In the genomic region with DNA sequence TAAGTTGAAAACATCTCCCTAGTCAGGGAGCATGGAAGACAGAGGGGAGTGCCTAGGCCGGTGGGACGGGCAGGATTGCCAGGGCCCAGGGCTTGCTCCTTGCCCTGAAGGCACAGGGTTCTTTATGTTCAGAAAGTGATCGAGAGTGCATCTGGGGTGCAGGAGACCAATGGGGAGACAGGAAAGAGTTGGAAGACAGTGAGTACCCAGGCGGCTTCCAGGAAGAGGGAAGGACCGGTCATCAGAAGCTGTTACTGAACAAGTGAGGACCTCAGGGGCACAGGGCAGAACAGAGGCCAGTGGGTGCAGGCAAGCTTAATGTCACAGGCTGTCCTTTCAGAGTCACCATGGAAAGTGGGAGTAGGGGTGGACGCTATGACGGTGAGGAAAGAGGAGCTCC, we compare ENCODE assay signal across 25 mouse cellular contexts. TPM values are rescaled to one million over a fixed set of nuclear protein-coding genes. Genes with fewer than 3 reads are reported as not detected.
DNase-seq lines count a peak whose midpoint lies in the region; ATAC-seq and TF ChIP-seq lines count a peak whose summit lies in the region.
"Had no signal": no experiment of that assay in that cellular context is flagged by ENCODE, and none has a peak within 500 bp of the region (broad histone marks: within the 10 kb centered on the region; RNA-seq: fewer than 3 reads in every experiment).

No protein-coding gene starts in this region.

- H3K4me3 ChIP-seq in lung, embryonic 14.5 days (ENCODE audit: low read depth, low read length) = no peak overlapping the region
- H3K4me3 ChIP-seq in neural tube, embryonic 13.5 days = no peak overlapping the region
- no peak overlapping the region for H3K4me3 ChIP-seq in liver, postnatal 0 days (ENCODE audit: low read depth, low read length)
- H3K4me3 ChIP-seq: embryonic facial prominence, embryonic 13.5 days; erythroblast, embryonic 14.5 days; forebrain, embryonic 12.5 days; heart, adult 2 months; hindbrain, embryonic 13.5 days; limb, embryonic 13.5 days had no signal

- 0 out of 2 replicates have a peak overlapping the region, but pooled peaks have one; percentile 6 for H3K27ac ChIP-seq in lung, embryonic 14.5 days (ENCODE audit: low read depth)
- H3K27ac ChIP-seq in neural tube, embryonic 13.5 days (replicated peaks) = no peak overlapping the region
- peak overlapping the region; percentile 90 for H3K27ac ChIP-seq in liver, postnatal 0 days (ENCODE audit: low read depth)
- H3K27ac ChIP-seq: embryonic facial prominence, embryonic 13.5 days; forebrain, embryonic 12.5 days; heart, adult 2 months; hindbrain, embryonic 13.5 days; limb, embryonic 13.5 days; macrophage had no signal

- TF ChIP-seq EP300 in liver, postnatal 0 days (IDR thresholded peaks at IDR 0.05; ENCODE audit: low read depth) = no peak

- no peaks in the 10 kb centered on the region for H3K9me3 ChIP-seq in lung, embryonic 14.5 days (ENCODE audit: low read depth, low read length)
- no peaks in the 10 kb centered on the region for H3K9me3 ChIP-seq in neural tube, embryonic 13.5 days
- H3K9me3 ChIP-seq in liver, postnatal 0 days (ENCODE audit: low read length) = no peaks in the 10 kb centered on the region
- H3K9me3 ChIP-seq: embryonic facial prominence, embryonic 13.5 days; forebrain, embryonic 12.5 days; hindbrain, embryonic 13.5 days; limb, embryonic 13.5 days had no signal

- H3K27me3 ChIP-seq in lung, embryonic 14.5 days (ENCODE audit: insufficient read depth, low read length) = no peaks in the 10 kb centered on the region
- no peaks in the 10 kb centered on the region for H3K27me3 ChIP-seq in neural tube, embryonic 13.5 days
- no peaks in the 10 kb centered on the region for H3K27me3 ChIP-seq in liver, postnatal 0 days (ENCODE audit: insufficient read depth, low read length)
- H3K27me3 ChIP-seq: embryonic facial prominence, embryonic 13.5 days; forebrain, embryonic 12.5 days; hindbrain, embryonic 13.5 days; limb, embryonic 13.5 days had no signal

- TF ChIP-seq CTCF in lung, embryonic 14.5 days (IDR thresholded peaks at IDR 0.05; ENCODE audit: low read depth) = no peak
- no peak for TF ChIP-seq CTCF in liver, postnatal 0 days (IDR thresholded peaks at IDR 0.05; ENCODE audit: low read depth)

- no peak for ATAC-seq in lung, embryonic 14.5 days (ENCODE audit: insufficient read depth)
- peak; percentile 38; the same call in 1 of the 2 replicates for ATAC-seq in neural tube, embryonic 13.5 days (ENCODE audit: low read depth)
- no peak for ATAC-seq in liver, postnatal 0 days
- ATAC-seq: inflammation-experienced regulatory T-cells, adult 6 months had no signal

- WGBS in lung, embryonic 14.5 days = 82% methylated on average over 7 of the region's 7 CpGs
- WGBS in neural tube, embryonic 13.5 days = 91% methylated on average over 7 of the region's 7 CpGs
- 78% methylated on average over 7 of the region's 7 CpGs for WGBS in liver, postnatal 0 days (ENCODE audit: insufficient replicate concordance)

- H3K4me1 ChIP-seq in lung, embryonic 14.5 days (ENCODE audit: insufficient read depth) = no peaks in the 10 kb centered on the region
- no peaks in the 10 kb centered on the region for H3K4me1 ChIP-seq in neural tube, embryonic 13.5 days (replicated peaks)
- peaks cover 12% of the 10 kb centered on the region for H3K4me1 ChIP-seq in liver, postnatal 0 days (ENCODE audit: insufficient read depth)
- H3K4me1 ChIP-seq: forebrain, embryonic 12.5 days; hindbrain, embryonic 13.5 days had no signal

- no peak overlapping the region for H3K4me2 ChIP-seq in lung, embryonic 14.5 days
- no peak overlapping the region for H3K4me2 ChIP-seq in neural tube, embryonic 13.5 days
- H3K4me2 ChIP-seq in liver, postnatal 0 days (ENCODE audit: low read depth, low read length) = no peak overlapping the region
- H3K4me2 ChIP-seq: embryonic facial prominence, embryonic 13.5 days; forebrain, embryonic 12.5 days; hindbrain, embryonic 13.5 days; limb, embryonic 13.5 days had no signal

- peak; percentile 42 for DNase-seq in kidney, adult 11 months
- DNase-seq in kidney, adult 8-10 months = no peak
- DNase-seq in lung, embryonic 14.5 days = no peak
- DNase-seq in lung, postnatal 4 days = no peak
- no peak for DNase-seq in neural tube, embryonic 10.5 days (ENCODE audit: extremely low spot score, low spot score)
- DNase-seq in liver, postnatal 0 days = no peak
- no peak for DNase-seq in adrenal gland, adult 2 months

- no peaks in the 10 kb centered on the region for H3K36me3 ChIP-seq in lung, embryonic 14.5 days (ENCODE audit: insufficient read depth)
- H3K36me3 ChIP-seq in neural tube, embryonic 13.5 days = no peaks in the 10 kb centered on the region
- H3K36me3 ChIP-seq in liver, postnatal 0 days (replicated peaks; ENCODE audit: insufficient read depth, low read length) = no peaks in the 10 kb centered on the region
- H3K36me3 ChIP-seq: embryonic facial prominence, embryonic 13.5 days; forebrain, embryonic 12.5 days; hindbrain, embryonic 13.5 days; limb, embryonic 13.5 days had no signal

- H3K9ac ChIP-seq in lung, embryonic 14.5 days = no peak overlapping the region
- H3K9ac ChIP-seq in neural tube, embryonic 13.5 days = no peak overlapping the region
- no peak overlapping the region for H3K9ac ChIP-seq in liver, postnatal 0 days (replicated peaks)
- H3K9ac ChIP-seq: embryonic facial prominence, embryonic 13.5 days; forebrain, embryonic 12.5 days; hindbrain, embryonic 13.5 days; limb, embryonic 13.5 days had no signal

RNA-seq across cellular contexts. Expression of a gene that starts 3.6 kb away (rescaled TPM):
- polyA plus RNA-seq in lung, embryonic 14.5 days (2014; fragmentation: Nextera tagmentation; extraction: Ambion mirVana) = 0.47 TPM in 1 of 2 replicates, not detected in the other
- polyA plus RNA-seq in neural tube, embryonic 13.5 days (2015; fragmentation: Nextera tagmentation; extraction: Ambion mirVana) = 0.23 and 0.66 TPM in 2 replicates
- 2,449 and 2,507 TPM in 2 replicates for polyA plus RNA-seq in liver, postnatal 0 days (2015; fragmentation: Nextera tagmentation; extraction: Ambion mirVana)
- 1 to 10 TPM in 1 of 2 experiments, under 1 TPM in 1; 0.38 to 7.1 TPM for total RNA-seq in adrenal gland, adult 2 months (2021)
- 0.61 TPM in 1 of 2 replicates, not detected in the other for polyA plus RNA-seq in adrenal gland, adult 2 months (2012; rRNA removed)
- total RNA-seq: ES-E14; heart, adult 2 months; heart, postnatal 36 days; left cerebral cortex, adult 18-20 months; left cerebral cortex, postnatal 25 days; neutrophil, adult 5-6 weeks had no signal
- polyA plus RNA-seq: embryonic facial prominence, embryonic 13.5 days; forebrain, embryonic 12.5 days; heart, adult 2 months; heart, embryonic 14.5 days; hindbrain, embryonic 13.5 days; inflammation-experienced regulatory T-cells, adult 6 months; macrophage had no signal

RNA-seq across cellular contexts. Expression of a gene that starts 13.7 kb away (rescaled TPM):
- 8.9 and 11.8 TPM in 2 replicates for polyA plus RNA-seq in lung, embryonic 14.5 days (2014; fragmentation: Nextera tagmentation; extraction: Ambion mirVana)
- not detected in 2 replicates for polyA plus RNA-seq in neural tube, embryonic 13.5 days (2015; fragmentation: Nextera tagmentation; extraction: Ambion mirVana)
- polyA plus RNA-seq in liver, postnatal 0 days (2015; fragmentation: Nextera tagmentation; extraction: Ambion mirVana) = 0.40 and 0.59 TPM in 2 replicates
- total RNA-seq in adrenal gland, adult 2 months (2021) = not detected
- 0.26 TPM in 1 of 2 replicates, not detected in the other for polyA plus RNA-seq in adrenal gland, adult 2 months (2012; rRNA removed)
- total RNA-seq: ES-E14; gastrocnemius, adult 18-20 months; gastrocnemius, postnatal 36 days; heart, adult 2 months; heart, postnatal 36 days; left cerebral cortex, adult 18-20 months; left cerebral cortex, postnatal 25 days; neutrophil, adult 5-6 weeks had no signal
- polyA plus RNA-seq: embryonic facial prominence, embryonic 13.5 days; erythroblast, embryonic 14.5 days; forebrain, embryonic 12.5 days; heart, adult 2 months; hindbrain, embryonic 13.5 days; inflammation-experienced regulatory T-cells, adult 6 months; lung, adult 2 months; macrophage had no signal

RNA-seq across cellular contexts. Expression of a gene that starts 55.6 kb away (rescaled TPM):
- 23.1 and 25.8 TPM in 2 replicates for polyA plus RNA-seq in lung, embryonic 14.5 days (2014; fragmentation: Nextera tagmentation; extraction: Ambion mirVana)
- 3.0 and 4.6 TPM in 2 replicates for polyA plus RNA-seq in neural tube, embryonic 13.5 days (2015; fragmentation: Nextera tagmentation; extraction: Ambion mirVana)
- polyA plus RNA-seq in liver, postnatal 0 days (2015; fragmentation: Nextera tagmentation; extraction: Ambion mirVana) = 2.1 and 2.8 TPM in 2 replicates
- total RNA-seq in adrenal gland, adult 2 months (2021) = 10 to 100 TPM in 1 of 2 experiments, 1 to 10 TPM in 1; 8.4 to 13.0 TPM
- polyA plus RNA-seq in adrenal gland, adult 2 months (2012; rRNA removed) = 12.9 and 14.9 TPM in 2 replicates

Comparison
In these comparisons a context has a peak if more than half of its experiments do, and no peak if none do; other contexts are left out.
1. RNA of a gene that starts 3.6 kb away (polyA plus RNA-seq): 2,449 to 2,507 TPM in liver, postnatal 0 days; 0.23 to 0.66 TPM in neural tube, embryonic 13.5 days, 0.61 TPM in adrenal gland, adult 2 months and 0.47 TPM in lung, embryonic 14.5 days; every median in the first group is over 1,000 times any median in the second.